Mouse (Mus musculus): ENCODE measurements around the gene Zfp14. TPM values are rescaled to one million over a fixed set of nuclear protein-coding genes. Genes with fewer than 3 reads are reported as not detected.

The Zfp14 gene
- polyA plus RNA-seq, 1 experiment: 1.9 TPM

- no peak overlapping the region for H3K27ac ChIP-seq (replicated peaks; ENCODE audit: low read depth, low read length)
- H3K4me1 ChIP-seq (ENCODE audit: control insufficient read depth, insufficient read depth, insufficient read length, low read length): no peaks in the 10 kb centered on the region
- no peak overlapping the region for H3K4me3 ChIP-seq (ENCODE audit: insufficient read depth, low read depth, low read length)
Measured at GRCm38 (mm10) chr7:30009321-30010085, 41.7 kb downstream of the Zfp14 start.

GRCm38 (mm10) chr7:30008020-30008690 lies 43.0 kb downstream of the Zfp14 start:
- no peak overlapping the region for H3K4me3 ChIP-seq (ENCODE audit: insufficient read depth, low read depth, low read length)

DNA sequence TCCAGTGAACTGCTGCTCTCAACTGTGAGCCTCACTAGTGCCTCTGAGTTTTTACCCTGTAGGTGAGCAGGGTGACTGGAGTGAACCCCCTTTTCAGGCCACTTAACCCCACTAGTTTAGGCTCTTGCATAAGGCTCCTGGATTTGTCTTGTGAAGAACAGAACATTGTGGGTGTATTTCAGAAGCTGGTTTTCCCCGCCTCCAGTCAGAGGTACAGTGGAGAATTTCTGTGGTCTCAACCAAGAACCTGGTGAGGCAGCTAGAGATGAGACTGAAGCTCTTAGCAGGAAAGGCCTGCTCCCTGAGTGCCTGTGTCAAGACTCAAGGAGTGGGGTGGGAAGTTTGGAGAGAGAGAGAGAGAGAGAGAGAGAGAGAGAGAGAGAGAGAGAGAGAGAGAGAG lies 43.6 kb downstream of the Zfp14 start:
- Histone ChIP-seq H3K4me3 (ENCODE audit: insufficient read depth, low read depth, low read length) (no peak overlapping the region), H3K27ac (replicated peaks; ENCODE audit: low read depth, low read length) (no peak overlapping the region), H3K4me1 (ENCODE audit: control insufficient read depth, insufficient read depth, insufficient read length, low read length) (no peaks in the 10 kb centered on the region)

More at GRCm38 (mm10) chr7:30008020-30008690, 43.0 kb downstream of the Zfp14 start:
- H3K27ac ChIP-seq (replicated peaks; ENCODE audit: low read depth, low read length): no peak overlapping the region
- no peaks in the 10 kb centered on the region for H3K4me1 ChIP-seq (ENCODE audit: control insufficient read depth, insufficient read depth, insufficient read length, low read length)

GRCm38 (mm10) chr7:30000601-30001000 lies 50.6 kb downstream of the Zfp14 start:
- no peak overlapping the region for H3K27ac ChIP-seq (replicated peaks; ENCODE audit: low read depth, low read length)
- no peaks in the 10 kb centered on the region for H3K4me1 ChIP-seq (ENCODE audit: control insufficient read depth, insufficient read depth, insufficient read length, low read length)
- H3K4me3 ChIP-seq (ENCODE audit: insufficient read depth, low read depth, low read length): no peak overlapping the region

DNA sequence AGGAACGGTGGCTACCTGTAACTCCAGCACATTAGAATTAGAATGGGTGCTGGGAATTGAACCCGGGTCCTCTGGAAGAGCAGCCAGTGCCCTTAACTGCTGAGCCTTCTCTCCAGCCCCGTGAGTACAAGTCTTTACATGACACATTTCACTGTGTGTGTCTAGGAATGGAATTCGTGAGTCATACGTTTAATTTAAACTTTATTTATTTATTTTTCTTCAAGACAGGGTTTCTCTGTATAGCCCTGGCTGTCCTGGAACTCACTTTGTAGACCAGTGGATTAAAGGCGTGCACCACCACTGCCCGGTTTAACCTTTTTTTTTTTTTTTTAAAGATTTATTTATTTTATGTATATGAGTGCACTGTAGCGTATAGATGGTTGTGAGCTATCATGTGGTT lies 56.0 kb downstream of the Zfp14 start:
- Histone ChIP-seq H3K4me1 (ENCODE audit: control insufficient read depth, insufficient read depth, insufficient read length, low read length) (no peaks in the 10 kb centered on the region), H3K27ac (replicated peaks; ENCODE audit: low read depth, low read length) (no peak overlapping the region), H3K4me3 (ENCODE audit: insufficient read depth, low read depth, low read length) (no peak overlapping the region)

DNA sequence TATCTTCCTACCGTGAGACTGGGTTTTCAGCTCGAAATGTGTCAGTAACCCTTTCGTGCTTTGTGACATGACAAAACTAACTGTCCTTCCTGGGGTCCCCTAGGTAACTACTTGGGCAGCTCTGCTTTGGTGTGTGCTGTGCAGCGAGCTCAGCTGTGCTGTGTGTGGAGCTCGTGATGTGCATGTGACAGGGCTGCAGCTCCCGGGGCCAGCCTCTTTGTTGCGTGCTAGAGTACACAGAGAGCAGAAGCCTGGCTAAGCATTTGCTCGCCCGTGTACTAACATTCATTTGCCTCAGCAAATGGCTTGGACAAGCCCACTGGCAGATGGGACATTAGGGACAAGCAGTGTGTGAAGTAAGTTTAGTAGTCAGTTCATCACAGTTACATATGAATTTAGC lies 57.8 kb downstream of the Zfp14 start:
- Histone ChIP-seq H3K27ac (replicated peaks; ENCODE audit: low read depth, low read length) (no peak overlapping the region), H3K4me1 (ENCODE audit: control insufficient read depth, insufficient read depth, insufficient read length, low read length) (no peaks in the 10 kb centered on the region), H3K4me3 (ENCODE audit: insufficient read depth, low read depth, low read length) (no peak overlapping the region)

GRCm38 (mm10) chr7:29992698-29993097 lies 58.5 kb downstream of the Zfp14 start:
- H3K27ac ChIP-seq (replicated peaks; ENCODE audit: low read depth, low read length): no peak overlapping the region
- H3K4me1 ChIP-seq (ENCODE audit: control insufficient read depth, insufficient read depth, insufficient read length, low read length): no peaks in the 10 kb centered on the region
- H3K4me3 ChIP-seq (ENCODE audit: insufficient read depth, low read depth, low read length): no peak overlapping the region

DNA sequence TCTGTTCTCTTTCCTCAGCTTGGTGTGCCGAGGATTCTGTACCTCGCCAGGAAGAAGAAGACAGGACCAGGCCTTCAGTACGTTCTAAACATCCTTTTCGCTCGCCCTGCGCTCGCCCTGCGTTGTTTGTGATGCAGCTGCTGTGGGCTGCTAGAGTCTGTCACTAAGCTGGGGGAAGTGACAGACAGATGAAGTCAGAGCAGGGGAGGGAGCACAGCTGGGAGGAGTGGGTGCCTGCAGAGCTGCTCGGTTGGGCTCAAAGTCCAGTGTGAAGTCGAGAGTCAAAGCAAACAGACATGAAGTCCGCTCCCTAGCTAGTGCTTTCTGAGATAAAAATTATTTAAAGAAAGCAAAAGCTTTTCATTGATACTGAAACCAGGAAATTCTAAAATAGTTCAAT lies 62.1 kb downstream of the Zfp14 start:
- Histone ChIP-seq H3K4me1 (ENCODE audit: control insufficient read depth, insufficient read depth, insufficient read length, low read length) (no peaks in the 10 kb centered on the region), H3K27ac (replicated peaks; ENCODE audit: low read depth, low read length) (no peak overlapping the region), H3K4me3 (ENCODE audit: insufficient read depth, low read depth, low read length) (no peak overlapping the region)

DNA sequence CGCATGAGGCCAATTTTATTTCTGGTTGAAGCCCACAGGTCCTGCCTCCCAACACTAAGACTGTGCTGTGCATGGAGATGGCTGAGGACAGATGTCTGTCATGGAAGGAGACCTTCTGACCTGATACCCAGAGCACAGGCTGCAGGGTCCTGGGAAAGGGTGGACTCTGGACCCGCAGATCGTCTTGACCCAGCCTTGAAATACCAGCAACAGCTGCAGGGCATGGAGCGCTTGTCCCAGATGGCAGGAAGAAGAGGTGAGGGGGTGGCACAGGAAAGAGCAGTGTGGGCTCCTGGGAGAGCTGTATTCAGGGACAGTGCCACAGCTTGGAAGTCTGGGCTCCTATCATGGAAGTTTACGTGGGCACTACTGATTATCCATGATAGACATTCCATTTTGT lies 63.6 kb downstream of the Zfp14 start:
- Histone ChIP-seq H3K27ac (replicated peaks; ENCODE audit: low read depth, low read length) (no peak overlapping the region), H3K4me1 (ENCODE audit: control insufficient read depth, insufficient read depth, insufficient read length, low read length) (peaks cover 3% of the 10 kb centered on the region), H3K4me3 (ENCODE audit: insufficient read depth, low read depth, low read length) (no peak overlapping the region)

Other genes with a start within 250 kb of the Zfp14 start
- gene Zfp790, start 235.3 kb downstream of the Zfp14 start, polyA plus RNA-seq (2012; ENCODE audit: insufficient read depth, insufficient read length, missing spikeins): 4.9 and 6.6 TPM in 2 replicates
- gene Zfp940, start 197.7 kb downstream of the Zfp14 start, polyA plus RNA-seq (2012; ENCODE audit: insufficient read depth, insufficient read length, missing spikeins): 0.83 and 2.0 TPM in 2 replicates
- gene Zfp420, start 191.4 kb downstream of the Zfp14 start, polyA plus RNA-seq (2012; ENCODE audit: insufficient read depth, insufficient read length, missing spikeins): 2.2 and 2.8 TPM in 2 replicates
- 5.5 and 7.1 TPM in 2 replicates for gene Zfp27, start 144.8 kb downstream of the Zfp14 start, polyA plus RNA-seq (2012; ENCODE audit: insufficient read depth, insufficient read length, missing spikeins)
- gene Zfp383, start 143.2 kb downstream of the Zfp14 start, polyA plus RNA-seq (2012; ENCODE audit: insufficient read depth, insufficient read length, missing spikeins): 1.2 and 3.0 TPM in 2 replicates
- 5.3 and 7.3 TPM in 2 replicates for gene Zfp74, start 97.3 kb downstream of the Zfp14 start, polyA plus RNA-seq (2012; ENCODE audit: insufficient read depth, insufficient read length, missing spikeins)
- gene Zfp568, start 67.4 kb downstream of the Zfp14 start, polyA plus RNA-seq (2012; ENCODE audit: insufficient read depth, insufficient read length, missing spikeins): 2.4 and 4.0 TPM in 2 replicates
- gene Zfp82, start 21.5 kb upstream of the Zfp14 start, polyA plus RNA-seq (2012; ENCODE audit: insufficient read depth, insufficient read length, missing spikeins): 1.8 and 2.1 TPM in 2 replicates
- gene Gm26920, start 39.0 kb upstream of the Zfp14 start, polyA plus RNA-seq (2012; ENCODE audit: insufficient read depth, insufficient read length, missing spikeins): not detected in 2 replicates
- gene Zfp566, start 39.1 kb upstream of the Zfp14 start, polyA plus RNA-seq (2012; ENCODE audit: insufficient read depth, insufficient read length, missing spikeins): 2.4 and 2.5 TPM in 2 replicates
- gene Zfp260, start 43.4 kb upstream of the Zfp14 start, polyA plus RNA-seq (2012; ENCODE audit: insufficient read depth, insufficient read length, missing spikeins): 32.4 and 34.3 TPM in 2 replicates
- 1.1 TPM in 1 of 2 replicates, not detected in the other for gene Zfp382, start 70.6 kb upstream of the Zfp14 start, polyA plus RNA-seq (2012; ENCODE audit: insufficient read depth, insufficient read length, missing spikeins)
- 17.8 and 24.3 TPM in 2 replicates for gene Zfp146, start 118.4 kb upstream of the Zfp14 start, polyA plus RNA-seq (2012; ENCODE audit: insufficient read depth, insufficient read length, missing spikeins)
- gene Cox7a1, start 132.8 kb upstream of the Zfp14 start, polyA plus RNA-seq (2012; ENCODE audit: insufficient read depth, insufficient read length, missing spikeins): 3,242 and 3,950 TPM in 2 replicates
- gene Capns1, start 147.4 kb upstream of the Zfp14 start, polyA plus RNA-seq (2012; ENCODE audit: insufficient read depth, insufficient read length, missing spikeins): 549 and 708 TPM in 2 replicates
- 93.0 and 113 TPM in 2 replicates for gene Polr2i, start 180.6 kb upstream of the Zfp14 start, polyA plus RNA-seq (2012; ENCODE audit: insufficient read depth, insufficient read length, missing spikeins)
- gene Tbcb, start 180.9 kb upstream of the Zfp14 start, polyA plus RNA-seq (2012; ENCODE audit: insufficient read depth, insufficient read length, missing spikeins): 62.8 and 71.2 TPM in 2 replicates
- gene Ovol3, start 184.3 kb upstream of the Zfp14 start, polyA plus RNA-seq (2012; ENCODE audit: insufficient read depth, insufficient read length, missing spikeins): not detected in 2 replicates
- gene Thap8, start 228.7 kb upstream of the Zfp14 start, polyA plus RNA-seq (2012; ENCODE audit: insufficient read depth, insufficient read length, missing spikeins): 0.83 TPM in 1 of 2 replicates, not detected in the other
- 3.2 and 4.6 TPM in 2 replicates for gene Wdr62, start 229.0 kb upstream of the Zfp14 start, polyA plus RNA-seq (2012; ENCODE audit: insufficient read depth, insufficient read length, missing spikeins)
- 4.5 and 7.3 TPM in 2 replicates for gene Clip3, start 240.3 kb upstream of the Zfp14 start, polyA plus RNA-seq (2012; ENCODE audit: insufficient read depth, insufficient read length, missing spikeins)